Mouse (Mus musculus) stomach, embryonic 16.5 days (tissue): Measurements from ENCODE around the gene Itpr2. TPM values are rescaled to one million over a fixed set of nuclear protein-coding genes. Genes with fewer than 3 reads are reported as not detected.

Source experiments
- ATAC-seq: fragments of 200-750 bp; cut with Nextera tagmentation; 2 replicates; pipeline ENCODE4 v1.8.0; 2017; ENCODE audit warnings: moderate number of reproducible peaks, moderate TSS enrichment; ENCODE audit not compliant: insufficient read depth, low FRiP score
- H3K27ac ChIP-seq: fragments of 300-500 bp; sonication (generic); 2 replicates; pipeline ENCODE4 v1.5.1; 2014; ENCODE audit warnings: low read length
- H3K27me3 ChIP-seq: fragments of 300-500 bp; sonication (generic); 2 replicates; pipeline ENCODE4 v1.6.1; 2014; ENCODE audit warnings: low read length, control low read depth, mixed read lengths; ENCODE audit not compliant: control insufficient read depth, insufficient read depth
- H3K36me3 ChIP-seq: fragments of 300-500 bp; sonication (generic); 2 replicates; pipeline ENCODE4 v1.6.1; 2014; ENCODE audit warnings: low read length; ENCODE audit not compliant: control insufficient read depth, insufficient read depth
- H3K4me1 ChIP-seq: fragments of 300-500 bp; sonication (generic); 2 replicates; pipeline ENCODE4 v1.6.1; 2014; ENCODE audit warnings: low read length, control low read depth, mixed read lengths; ENCODE audit not compliant: control insufficient read depth, insufficient read depth
- H3K4me2 ChIP-seq: fragments of 300-500 bp; sonication (generic); 2 replicates; pipeline ENCODE4 v1.6.1; 2014; ENCODE audit warnings: low read depth, low read length, mixed read lengths
- H3K4me3 ChIP-seq: fragments of 300-500 bp; sonication (generic); replicated peaks from 2 replicates; pipeline ENCODE4 v1.5.1; 2014; ENCODE audit warnings: mild to moderate bottlenecking, low read length
- H3K9ac ChIP-seq: fragments of 300-500 bp; sonication (generic); 2 replicates; pipeline ENCODE4 v1.6.1; 2014; ENCODE audit warnings: low read length
- H3K9me3 ChIP-seq: fragments of 300-500 bp; sonication (generic); replicated peaks from 2 replicates; pipeline ENCODE4 v1.6.1; 2016; ENCODE audit warnings: low read length, control low read depth; ENCODE audit not compliant: control insufficient read depth
- WGBS: fragments of 180-500 bp; shearing (Covaris S2); extraction: QIAGEN DNeasy Blood & Tissue Kit; methylation state at CpG from one replicate; pipeline ENCODE4 v1.1.7; 2014; 5-methylcytosine and 5-hydroxymethylcytosine counted together
- polyA plus RNA-seq: library from polyadenylated mRNA; unstranded; fragments of >200 nt; fragmentation: Nextera tagmentation; extraction: Ambion mirVana; gene quantifications from 2 replicates; pipeline ENCODE4 v1.2.1, GENCODE M21; 2015

Itpr2 gene
- polyA plus RNA-seq, 1 experiment from 2014 or later = 14.8 TPM

- no peaks in the 10 kb centered on the region for H3K4me1 ChIP-seq
- no peak for ATAC-seq
- no peaks in the 10 kb centered on the region for H3K27me3 ChIP-seq
- no peak overlapping the region for H3K4me3 ChIP-seq
- H3K4me2 ChIP-seq = no peak overlapping the region
- H3K9ac ChIP-seq = no peak overlapping the region
- H3K27ac ChIP-seq = no peak overlapping the region
- no peaks in the 10 kb centered on the region for H3K36me3 ChIP-seq
- no peaks in the 10 kb centered on the region for H3K9me3 ChIP-seq
Observed at GRCm38 (mm10) chr6:146300961-146301360, 201.1 kb downstream of the Itpr2 start.

GRCm38 (mm10) chr6:146298712-146299111, 203.3 kb downstream of the Itpr2 start:
- no peaks in the 10 kb centered on the region for H3K9me3 ChIP-seq
- H3K9ac ChIP-seq = no peak overlapping the region
- ATAC-seq = no peak
- no peak overlapping the region for H3K27ac ChIP-seq
- no peaks in the 10 kb centered on the region for H3K27me3 ChIP-seq
- no peak overlapping the region for H3K4me2 ChIP-seq
- H3K36me3 ChIP-seq = no peaks in the 10 kb centered on the region
- H3K4me3 ChIP-seq = no peak overlapping the region
- H3K4me1 ChIP-seq = no peaks in the 10 kb centered on the region

- no peak for ATAC-seq
- Histone ChIP-seq H3K4me2 (no peak overlapping the region), H3K9me3 (peaks cover 2% of the 10 kb centered on the region; the same call in 1 of the 2 replicates), H3K9ac (no peak overlapping the region), H3K4me1 (no peaks in the 10 kb centered on the region), H3K27ac (no peak overlapping the region), H3K36me3 (no peaks in the 10 kb centered on the region), H3K27me3 (no peaks in the 10 kb centered on the region), H3K4me3 (no peak overlapping the region)
- 93% methylated on average over 10 of the region's 10 CpGs for WGBS
Observed at GRCm38 (mm10) chr6:146291036-146291435, 211.0 kb downstream of the Itpr2 start.

- WGBS = 44% methylated on average over 10 of the region's 10 CpGs
- Histone ChIP-seq H3K4me3 (no peak overlapping the region), H3K9me3 (peaks cover 2% of the 10 kb centered on the region; the same call in 1 of the 2 replicates), H3K9ac (no peak overlapping the region), H3K4me2 (no peak overlapping the region), H3K4me1 (peaks cover 1% of the 10 kb centered on the region; the same call in 1 of the 2 replicates), H3K27ac (no peak overlapping the region), H3K36me3 (no peaks in the 10 kb centered on the region), H3K27me3 (no peaks in the 10 kb centered on the region)
- no peak for ATAC-seq
Observed at GRCm38 (mm10) chr6:146289801-146290200, 212.2 kb downstream of the Itpr2 start.

- 88% methylated on average over 5 of the region's 5 CpGs for WGBS
- peaks cover 2% of the 10 kb centered on the region; the same call in 1 of the 2 replicates for H3K9me3 ChIP-seq
- H3K9ac ChIP-seq = no peak overlapping the region
- no peak for ATAC-seq
- H3K36me3 ChIP-seq = no peaks in the 10 kb centered on the region
- H3K27ac ChIP-seq = no peak overlapping the region
- no peaks in the 10 kb centered on the region for H3K27me3 ChIP-seq
- no peak overlapping the region for H3K4me2 ChIP-seq
- H3K4me1 ChIP-seq = peaks cover 12% of the 10 kb centered on the region
- no peak overlapping the region for H3K4me3 ChIP-seq
Observed at GRCm38 (mm10) chr6:146288266-146288665, 213.8 kb downstream of the Itpr2 start.

- Histone ChIP-seq H3K27me3 (no peaks in the 10 kb centered on the region), H3K4me2 (no peak overlapping the region), H3K36me3 (no peaks in the 10 kb centered on the region), H3K27ac (no peak overlapping the region; the same call in 1 of the 2 replicates), H3K9ac (no peak overlapping the region), H3K4me3 (no peak overlapping the region), H3K4me1 (peaks cover 12% of the 10 kb centered on the region), H3K9me3 (peaks cover 2% of the 10 kb centered on the region; the same call in 1 of the 2 replicates)
- ATAC-seq = no peak
- 76% methylated on average over 11 of the region's 11 CpGs for WGBS
Observed at GRCm38 (mm10) chr6:146284921-146285565, 217.0 kb downstream of the Itpr2 start.

- no peak for ATAC-seq
- Histone ChIP-seq H3K9ac (no peak overlapping the region), H3K4me2 (no peak overlapping the region; the same call in 1 of the 2 replicates), H3K36me3 (no peaks in the 10 kb centered on the region), H3K27me3 (no peaks in the 10 kb centered on the region), H3K9me3 (peaks cover 2% of the 10 kb centered on the region; the same call in 1 of the 2 replicates), H3K4me1 (peaks cover 12% of the 10 kb centered on the region), H3K4me3 (no peak overlapping the region), H3K27ac (no peak overlapping the region)
- 34% methylated on average over 7 of the region's 7 CpGs for WGBS
Observed at GRCm38 (mm10) chr6:146283981-146284380, 218.0 kb downstream of the Itpr2 start.

GRCm38 (mm10) chr6:146282061-146282659, 219.9 kb downstream of the Itpr2 start:
- Histone ChIP-seq H3K9me3 (no peaks in the 10 kb centered on the region), H3K36me3 (no peaks in the 10 kb centered on the region), H3K4me1 (peaks cover 12% of the 10 kb centered on the region), H3K4me2 (no peak overlapping the region), H3K4me3 (no peak overlapping the region), H3K9ac (no peak overlapping the region), H3K27me3 (no peaks in the 10 kb centered on the region), H3K27ac (no peak overlapping the region)
- 64% methylated on average over 7 of the region's 7 CpGs for WGBS
- no peak for ATAC-seq

- H3K4me1 ChIP-seq = peaks cover 12% of the 10 kb centered on the region
- no peak overlapping the region for H3K4me2 ChIP-seq
- H3K36me3 ChIP-seq = no peaks in the 10 kb centered on the region
- WGBS = 92% methylated on average over 24 of the region's 24 CpGs
- H3K9ac ChIP-seq = no peak overlapping the region
- no peak overlapping the region for H3K27ac ChIP-seq
- ATAC-seq = no peak
- no peaks in the 10 kb centered on the region for H3K9me3 ChIP-seq
- no peak overlapping the region for H3K4me3 ChIP-seq
- H3K27me3 ChIP-seq = no peaks in the 10 kb centered on the region
Observed at GRCm38 (mm10) chr6:146281176-146281899, 220.7 kb downstream of the Itpr2 start.
